In the genomic region with DNA sequence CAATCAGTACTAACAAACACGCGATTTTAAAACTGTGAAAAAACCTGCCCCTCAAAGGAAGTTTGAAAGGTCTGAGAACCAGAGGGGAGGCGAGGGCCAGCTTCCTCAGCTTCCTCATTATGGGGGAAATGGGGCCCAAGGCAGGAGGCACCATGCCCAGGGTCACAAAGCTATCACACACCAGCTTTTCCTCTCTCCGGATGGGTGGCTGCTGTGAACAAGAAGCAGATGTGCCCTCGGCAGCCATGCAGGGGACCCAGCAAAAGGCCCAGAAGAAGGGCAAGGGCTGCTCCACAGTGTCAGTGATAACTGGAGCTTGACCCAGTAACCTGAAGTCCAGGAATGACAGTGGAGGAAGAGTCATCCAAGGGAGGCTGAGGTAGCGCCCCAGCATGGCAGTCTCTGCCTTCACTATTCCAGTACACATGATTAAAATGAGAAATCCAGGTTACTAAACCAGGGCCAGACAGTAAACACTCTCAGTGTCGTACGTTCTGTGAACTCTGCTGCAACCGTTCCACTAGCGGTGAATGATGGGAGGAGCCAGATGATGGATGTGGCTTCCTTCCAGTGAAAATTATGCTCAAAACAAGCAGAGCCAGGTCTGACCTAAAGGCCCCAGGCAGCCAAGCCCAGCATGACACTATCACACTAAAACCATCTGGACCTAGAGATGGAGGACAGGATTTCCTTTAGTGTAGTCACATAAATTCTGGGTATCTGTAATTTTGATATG, we compare ENCODE assay signal across 8 mouse cellular contexts. TPM values are rescaled to one million over a fixed set of nuclear protein-coding genes. Genes with fewer than 3 reads are reported as not detected.
DNase-seq lines count a peak whose midpoint lies in the region; ATAC-seq and TF ChIP-seq lines count a peak whose summit lies in the region.

No protein-coding gene starts in this region.

- DNase-seq in hindbrain, embryonic 11.5 days (ENCODE audit: low spot score): peak; percentile 24
- no peak for DNase-seq in hindbrain, embryonic 14.5 days (ENCODE audit: low spot score)
- DNase-seq in heart, postnatal 10 days: peak; percentile 38 to 42
- DNase-seq in liver, adult 2 months (ENCODE audit: extremely low read depth, low read depth, low spot score): peak; percentile 89
- DNase-seq in forebrain, postnatal 0 days: no peak

- no peak overlapping the region for H3K9ac ChIP-seq in hindbrain, embryonic 11.5 days (ENCODE audit: low read depth, low read length)
- H3K9ac ChIP-seq in hindbrain, embryonic 14.5 days: no peak overlapping the region
- no peak overlapping the region for H3K9ac ChIP-seq in liver, adult 2 months (ENCODE audit: low read depth, low read length)
- H3K9ac ChIP-seq in neural tube, embryonic 15.5 days (replicated peaks): no peak overlapping the region
- no peak overlapping the region for H3K9ac ChIP-seq in forebrain, embryonic 12.5 days
- H3K9ac ChIP-seq in forebrain, postnatal 0 days: no peak overlapping the region

- H3K4me2 ChIP-seq in hindbrain, embryonic 11.5 days (replicated peaks; ENCODE audit: low read depth, low read length): no peak overlapping the region
- H3K4me2 ChIP-seq in hindbrain, embryonic 14.5 days (replicated peaks): no peak overlapping the region
- H3K4me2 ChIP-seq in neural tube, embryonic 15.5 days: no peak overlapping the region
- no peak overlapping the region for H3K4me2 ChIP-seq in forebrain, embryonic 12.5 days
- H3K4me2 ChIP-seq in forebrain, postnatal 0 days (ENCODE audit: low read depth): no peak overlapping the region

- intact Hi-C loops in heart, postnatal 10 days (cut with DNase I): no loop called here

- H3K4me1 ChIP-seq in hindbrain, embryonic 11.5 days (replicated peaks; ENCODE audit: control insufficient read depth, insufficient read depth, low read length): no peaks in the 10 kb centered on the region
- 0 out of 2 replicates have a peak, but pooled peaks cover 5% of the 10 kb centered on the region for H3K4me1 ChIP-seq in hindbrain, embryonic 14.5 days (replicated peaks; ENCODE audit: control insufficient read depth, insufficient read depth, low read length)
- H3K4me1 ChIP-seq in bone marrow, adult 2 months (ENCODE audit: control insufficient read depth, insufficient read depth, low read length): peaks cover 25% of the 10 kb centered on the region
- peaks cover 29% of the 10 kb centered on the region for H3K4me1 ChIP-seq in liver, adult 2 months (ENCODE audit: control insufficient read depth, insufficient read depth, low read length)
- H3K4me1 ChIP-seq in neural tube, embryonic 15.5 days: peaks cover 15% of the 10 kb centered on the region
- H3K4me1 ChIP-seq in forebrain, embryonic 12.5 days: peaks cover 12% of the 10 kb centered on the region; the same call in 1 of the 2 replicates
- H3K4me1 ChIP-seq in forebrain, postnatal 0 days (ENCODE audit: insufficient read depth): 0 out of 2 replicates have a peak, but pooled peaks cover 4% of the 10 kb centered on the region

- WGBS in hindbrain, embryonic 11.5 days: 57% methylated on average over 10 of the region's 10 CpGs
- WGBS in hindbrain, embryonic 14.5 days: 59% methylated on average over 10 of the region's 10 CpGs
- 6% methylated on average over 10 of the region's 10 CpGs for WGBS in bone marrow, adult 2 months
- WGBS in liver, adult 2 months: 27% methylated on average over 10 of the region's 10 CpGs
- 55% methylated on average over 10 of the region's 10 CpGs for WGBS in neural tube, embryonic 15.5 days
- WGBS in forebrain, embryonic 12.5 days: 83% methylated on average over 10 of the region's 10 CpGs
- WGBS in forebrain, postnatal 0 days: 75% methylated on average over 10 of the region's 10 CpGs

- TF ChIP-seq POLR2A in bone marrow, adult 2 months (IDR thresholded peaks at IDR 0.05; ENCODE audit: borderline replicate concordance, control insufficient read depth, low read depth, low read length): no peak
- TF ChIP-seq POLR2A in liver, adult 2 months (IDR thresholded peaks at IDR 0.05; ENCODE audit: extremely low read depth, insufficient read depth, low read length): no peak

- H3K27me3 ChIP-seq in hindbrain, embryonic 11.5 days (ENCODE audit: control insufficient read depth, insufficient read depth, low read length): no peaks in the 10 kb centered on the region
- no peaks in the 10 kb centered on the region for H3K27me3 ChIP-seq in hindbrain, embryonic 14.5 days (ENCODE audit: control insufficient read depth, insufficient read depth, low read length)
- H3K27me3 ChIP-seq in liver, adult 2 months (ENCODE audit: control insufficient read depth, insufficient read depth, low read length): no peaks in the 10 kb centered on the region
- no peaks in the 10 kb centered on the region for H3K27me3 ChIP-seq in neural tube, embryonic 15.5 days (replicated peaks)
- no peaks in the 10 kb centered on the region for H3K27me3 ChIP-seq in forebrain, embryonic 12.5 days
- no peaks in the 10 kb centered on the region for H3K27me3 ChIP-seq in forebrain, postnatal 0 days (ENCODE audit: insufficient read depth, low read length)

- peak; percentile 53; the same call in 1 of the 2 replicates for ATAC-seq in hindbrain, embryonic 11.5 days (ENCODE audit: low FRiP score)
- no peak for ATAC-seq in hindbrain, embryonic 14.5 days (ENCODE audit: low FRiP score)
- no peak for ATAC-seq in neural tube, embryonic 15.5 days (ENCODE audit: low FRiP score)
- ATAC-seq in forebrain, embryonic 12.5 days (ENCODE audit: low FRiP score): no peak
- no peak for ATAC-seq in forebrain, postnatal 0 days

- H3K9me3 ChIP-seq in hindbrain, embryonic 11.5 days (ENCODE audit: control insufficient read depth, low read length): no peaks in the 10 kb centered on the region
- no peaks in the 10 kb centered on the region for H3K9me3 ChIP-seq in hindbrain, embryonic 14.5 days (ENCODE audit: control insufficient read depth, low read length)
- H3K9me3 ChIP-seq in neural tube, embryonic 15.5 days (replicated peaks): no peaks in the 10 kb centered on the region
- no peaks in the 10 kb centered on the region for H3K9me3 ChIP-seq in forebrain, embryonic 12.5 days
- H3K9me3 ChIP-seq in forebrain, postnatal 0 days (ENCODE audit: low read length): no peaks in the 10 kb centered on the region

- H3K4me3 ChIP-seq in hindbrain, embryonic 11.5 days (ENCODE audit: low read depth, low read length): no peak overlapping the region
- H3K4me3 ChIP-seq in hindbrain, embryonic 14.5 days (replicated peaks; ENCODE audit: low read length): no peak overlapping the region
- no peak overlapping the region for H3K4me3 ChIP-seq in bone marrow, adult 2 months (replicated peaks; ENCODE audit: control insufficient read depth, low read depth, low read length)
- H3K4me3 ChIP-seq in liver, adult 2 months (ENCODE audit: insufficient read depth, low read depth, low read length): no peak overlapping the region
- H3K4me3 ChIP-seq in neural tube, embryonic 15.5 days (replicated peaks): no peak overlapping the region
- H3K4me3 ChIP-seq in forebrain, embryonic 12.5 days (replicated peaks): no peak overlapping the region
- H3K4me3 ChIP-seq in forebrain, postnatal 0 days (ENCODE audit: low read depth, low read length): no peak overlapping the region

- H3K36me3 ChIP-seq in hindbrain, embryonic 11.5 days (ENCODE audit: control insufficient read depth, insufficient read depth, low read length): no peaks in the 10 kb centered on the region
- no peaks in the 10 kb centered on the region for H3K36me3 ChIP-seq in hindbrain, embryonic 14.5 days (replicated peaks; ENCODE audit: control insufficient read depth, insufficient read depth)
- no peaks in the 10 kb centered on the region; the same call in 1 of the 2 replicates for H3K36me3 ChIP-seq in liver, adult 2 months (ENCODE audit: control insufficient read depth, insufficient read depth, low read length)
- no peaks in the 10 kb centered on the region for H3K36me3 ChIP-seq in neural tube, embryonic 15.5 days
- peaks cover 6% of the 10 kb centered on the region; the same call in 1 of the 2 replicates for H3K36me3 ChIP-seq in forebrain, embryonic 12.5 days (replicated peaks)
- H3K36me3 ChIP-seq in forebrain, postnatal 0 days (ENCODE audit: insufficient read depth): no peaks in the 10 kb centered on the region

- H3K79me2 ChIP-seq in liver, adult 2 months (ENCODE audit: control insufficient read depth, insufficient read depth, low read length): peaks cover 14% of the 10 kb centered on the region; the same call in 1 of the 2 replicates

- TF ChIP-seq CTCF in bone marrow, adult 2 months (IDR thresholded peaks at IDR 0.05; ENCODE audit: control insufficient read depth, insufficient read depth, low read length): 0 out of 2 replicates have a peak, but pooled peaks have one; percentile 4
- TF ChIP-seq CTCF in liver, adult 2 months (IDR thresholded peaks at IDR 0.05; ENCODE audit: low read depth, low read length): no peak
- TF ChIP-seq CTCF in forebrain, postnatal 0 days (IDR thresholded peaks at IDR 0.05; ENCODE audit: low read depth): no peak

- H3K27ac ChIP-seq in hindbrain, embryonic 11.5 days (ENCODE audit: low read depth, low read length): peak overlapping the region; percentile 42; the same call in 1 of the 2 replicates
- no peak overlapping the region for H3K27ac ChIP-seq in hindbrain, embryonic 14.5 days
- H3K27ac ChIP-seq in bone marrow, adult 2 months (ENCODE audit: control insufficient read depth, insufficient read depth, low read depth, low read length, poor library complexity): peak overlapping the region; percentile 84
- peak overlapping the region; percentile 33; the same call in 1 of the 2 replicates for H3K27ac ChIP-seq in liver, adult 2 months (replicated peaks; ENCODE audit: insufficient read depth, low read depth, low read length)
- peak overlapping the region; percentile 51 for H3K27ac ChIP-seq in neural tube, embryonic 15.5 days (replicated peaks)
- H3K27ac ChIP-seq in forebrain, embryonic 12.5 days: no peak overlapping the region
- no peak overlapping the region for H3K27ac ChIP-seq in forebrain, postnatal 0 days (ENCODE audit: low read depth, low read length)

RNA-seq across cellular contexts. Expression of a gene that starts 31.5 kb away (rescaled TPM):
- 1.4 and 1.5 TPM in 2 replicates for polyA plus RNA-seq in hindbrain, embryonic 11.5 days (2014; fragmentation: Nextera tagmentation; extraction: Ambion mirVana)
- polyA plus RNA-seq in hindbrain, embryonic 14.5 days (2014; fragmentation: Nextera tagmentation; extraction: Ambion mirVana): 1.1 and 1.7 TPM in 2 replicates
- 3.5 and 6.5 TPM in 2 replicates for polyA plus RNA-seq in bone marrow, adult 2 months (2011; ENCODE audit: insufficient read depth, insufficient read length, low replicate concordance, missing spikeins)
- 1 to 10 TPM in 1 of 2 experiments, under 1 TPM in 1; 0.57 to 1.2 TPM for total RNA-seq in heart, postnatal 10 days (2021)
- total RNA-seq in liver, adult 2 months (2014; rRNA removed): 0.13 and 0.18 TPM in 2 replicates
- not detected in 2 replicates for polyA plus RNA-seq in liver, adult 2 months (2012; rRNA removed)
- 0.69 and 6.5 TPM in 2 replicates for polyA plus RNA-seq in neural tube, embryonic 15.5 days (2015; fragmentation: Nextera tagmentation; extraction: Ambion mirVana)
- 1.3 and 1.4 TPM in 2 replicates for polyA plus RNA-seq in forebrain, embryonic 12.5 days (2016; fragmentation: Nextera tagmentation; extraction: Ambion mirVana)
- total RNA-seq in forebrain, postnatal 0 days (2014; rRNA removed): 3.9 and 8.5 TPM in 2 replicates
- polyA plus RNA-seq in forebrain, postnatal 0 days (2015; fragmentation: Nextera tagmentation; extraction: Ambion mirVana): 0.53 and 0.98 TPM in 2 replicates

RNA-seq across cellular contexts. Expression of a gene that starts 42.1 kb away (rescaled TPM):
- polyA plus RNA-seq in hindbrain, embryonic 11.5 days (2014; fragmentation: Nextera tagmentation; extraction: Ambion mirVana): 96.5 and 105 TPM in 2 replicates
- 65.6 and 70.1 TPM in 2 replicates for polyA plus RNA-seq in hindbrain, embryonic 14.5 days (2014; fragmentation: Nextera tagmentation; extraction: Ambion mirVana)
- 23.3 and 41.2 TPM in 2 replicates for polyA plus RNA-seq in bone marrow, adult 2 months (2011; ENCODE audit: insufficient read depth, insufficient read length, low replicate concordance, missing spikeins)
- total RNA-seq in heart, postnatal 10 days (2021): 10 to 100 TPM; 28.1 to 30.4 TPM
- 13.3 and 15.4 TPM in 2 replicates for total RNA-seq in liver, adult 2 months (2014; rRNA removed)
- 28.5 and 30.4 TPM in 2 replicates for polyA plus RNA-seq in liver, adult 2 months (2012; rRNA removed)
- 45.5 and 53.0 TPM in 2 replicates for polyA plus RNA-seq in neural tube, embryonic 15.5 days (2015; fragmentation: Nextera tagmentation; extraction: Ambion mirVana)
- 82.6 and 90.6 TPM in 2 replicates for polyA plus RNA-seq in forebrain, embryonic 12.5 days (2016; fragmentation: Nextera tagmentation; extraction: Ambion mirVana)
- 42.2 and 43.8 TPM in 2 replicates for total RNA-seq in forebrain, postnatal 0 days (2014; rRNA removed)
- polyA plus RNA-seq in forebrain, postnatal 0 days (2015; fragmentation: Nextera tagmentation; extraction: Ambion mirVana): 37.8 and 43.1 TPM in 2 replicates

Comparison
In these comparisons a context has a peak if more than half of its experiments do, and no peak if none do; other contexts are left out.
1. DNase-seq: peak in hindbrain, embryonic 11.5 days (single experiment), heart, postnatal 10 days (2 of 2) and liver, adult 2 months (single experiment); none in hindbrain, embryonic 14.5 days (single experiment) and forebrain, postnatal 0 days (single experiment).
2. H3K27ac ChIP-seq: peak in hindbrain, embryonic 11.5 days (single experiment), bone marrow, adult 2 months (single experiment), liver, adult 2 months (single experiment) and neural tube, embryonic 15.5 days (single experiment); none in hindbrain, embryonic 14.5 days (single experiment), forebrain, embryonic 12.5 days (single experiment) and forebrain, postnatal 0 days (single experiment).